ENCODE assay signal across 10 mouse cellular contexts in the genomic region with DNA sequence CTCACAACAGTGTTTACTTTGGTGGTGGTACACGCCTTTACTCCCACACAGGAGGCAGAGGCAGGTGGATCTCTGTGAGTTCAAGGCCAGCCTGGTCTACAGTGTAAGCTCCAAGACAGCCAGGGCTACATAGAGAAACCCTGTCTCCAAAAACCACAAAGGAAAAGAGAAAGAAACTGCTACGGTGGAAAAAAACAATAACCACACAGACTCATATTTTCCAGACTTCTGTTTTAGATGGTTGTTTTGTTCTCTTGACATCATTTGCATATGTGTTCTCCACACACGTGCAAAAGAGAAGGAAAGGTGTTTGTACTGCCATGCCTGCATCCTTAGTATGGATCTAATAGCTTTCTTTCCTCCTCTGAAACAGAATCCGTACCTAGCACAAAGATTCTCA. TPM values are rescaled to one million over a fixed set of nuclear protein-coding genes. Genes with fewer than 3 reads are reported as not detected.
DNase-seq lines count a peak whose midpoint lies in the region; ATAC-seq and TF ChIP-seq lines count a peak whose summit lies in the region.
"Had no signal": no experiment of that assay in that cellular context is flagged by ENCODE, and none has a peak within 500 bp of the region (broad histone marks: within the 10 kb centered on the region; RNA-seq: fewer than 3 reads in every experiment).

No protein-coding gene starts in this region.

- H3K9ac ChIP-seq in heart, embryonic 14.5 days (ENCODE audit: low read length) = no peak overlapping the region
- H3K9ac ChIP-seq in intestine, postnatal 0 days (ENCODE audit: low read depth, low read length) = no peak overlapping the region

- intact Hi-C loops in heart, postnatal 10 days (cut with DNase I) = loop anchor here (2.0 kb wide), 1 partner anchor 53 kb away; no protein-coding TSS in a partner anchor

- no peaks in the 10 kb centered on the region for H3K36me3 ChIP-seq in heart, embryonic 14.5 days (ENCODE audit: control insufficient read depth, insufficient read depth, low read length)
- no peaks in the 10 kb centered on the region for H3K36me3 ChIP-seq in thymus, adult 2 months (ENCODE audit: control insufficient read depth, insufficient read depth, low read length)
- H3K36me3 ChIP-seq in intestine, postnatal 0 days (ENCODE audit: control insufficient read depth, insufficient read depth) = no peaks in the 10 kb centered on the region

- ATAC-seq in heart, embryonic 14.5 days (ENCODE audit: insufficient number of reproducible peaks, insufficient read depth, low FRiP score, low read depth) = no peak
- peak; percentile 47 for ATAC-seq in inflammation-experienced regulatory T-cells, adult 6 months
- no peak for ATAC-seq in intestine, postnatal 0 days

- TF ChIP-seq POLR2A in thymus, adult 2 months (IDR thresholded peaks at IDR 0.05; ENCODE audit: control insufficient read depth, extremely low read depth, insufficient read depth, low read length, poor library complexity) = no peak

- no peaks in the 10 kb centered on the region for H3K9me3 ChIP-seq in heart, embryonic 14.5 days (ENCODE audit: control insufficient read depth, low read length)
- no peaks in the 10 kb centered on the region for H3K9me3 ChIP-seq in intestine, postnatal 0 days (ENCODE audit: control insufficient read depth)

- no peak for TF ChIP-seq CTCF in thymus, adult 2 months (IDR thresholded peaks at IDR 0.05; ENCODE audit: borderline replicate concordance, control insufficient read depth, extremely low read depth, insufficient read depth, low read length, poor library complexity)
- TF ChIP-seq CTCF in intestine, postnatal 0 days (IDR thresholded peaks at IDR 0.05; ENCODE audit: low read depth) = no peak

- peak overlapping the region; percentile 50; the same call in 1 of the 2 replicates for H3K4me2 ChIP-seq in heart, embryonic 14.5 days (ENCODE audit: low read length)
- H3K4me2 ChIP-seq in intestine, postnatal 0 days (replicated peaks; ENCODE audit: low read depth) = no peak overlapping the region

- DNase-seq in heart, postnatal 10 days = no peak
- DNase-seq in thymus, adult 2 months = peak; percentile 29
- no peak for DNase-seq in thymus, postnatal 14 days
- DNase-seq in kidney, adult 18-20 months = no peak
- no peak for DNase-seq in gastrocnemius, postnatal 4 days (ENCODE audit: low spot score in 2 of 2)
- DNase-seq: adrenal gland, postnatal 25 days; cerebellum, adult 11 months had no signal

- H3K4me3 ChIP-seq in heart, embryonic 14.5 days (ENCODE audit: control insufficient read depth in 1 of 2, insufficient read depth in 1 of 2, low read depth in 1 of 2, low read length in 2 of 2) = no peak overlapping the region
- H3K4me3 ChIP-seq in thymus, adult 2 months (ENCODE audit: control insufficient read depth, insufficient read depth, low read length) = no peak overlapping the region
- no peak overlapping the region for H3K4me3 ChIP-seq in intestine, postnatal 0 days (ENCODE audit: low read depth, low read length)

- H3K27me3 ChIP-seq in heart, embryonic 14.5 days (ENCODE audit: control insufficient read depth, insufficient read depth, low read length) = no peaks in the 10 kb centered on the region
- H3K27me3 ChIP-seq in thymus, adult 2 months (ENCODE audit: control insufficient read depth, insufficient read depth, low read length) = no peaks in the 10 kb centered on the region
- H3K27me3 ChIP-seq in intestine, postnatal 0 days (replicated peaks; ENCODE audit: control insufficient read depth, insufficient read depth, low read length) = no peaks in the 10 kb centered on the region

- 86% methylated on average over 4 of the region's 4 CpGs for WGBS in heart, embryonic 14.5 days
- 29% methylated on average over 4 of the region's 4 CpGs for WGBS in thymus, adult 2 months
- WGBS in intestine, postnatal 0 days = 81% methylated on average over 4 of the region's 4 CpGs

- H3K4me1 ChIP-seq in heart, embryonic 14.5 days (ENCODE audit: control insufficient read depth in 2 of 2, insufficient read depth in 2 of 2, low read length in 2 of 2) = peaks cover 35 to 69% of the 10 kb centered on the region in 2 experiments
- H3K4me1 ChIP-seq in thymus, adult 2 months (replicated peaks; ENCODE audit: control insufficient read depth, insufficient read depth, low read length) = peaks cover 28% of the 10 kb centered on the region
- no peaks in the 10 kb centered on the region for H3K4me1 ChIP-seq in intestine, postnatal 0 days (replicated peaks; ENCODE audit: control insufficient read depth, insufficient read depth, low read length)

- peak overlapping the region; percentile 17 to 78; a peak in 3 of 4 replicates for H3K27ac ChIP-seq in heart, embryonic 14.5 days (replicated peaks in 1 of 2; ENCODE audit: control insufficient read depth in 1 of 2, insufficient read depth in 1 of 2, low read depth in 2 of 2, low read length in 2 of 2)
- H3K27ac ChIP-seq in thymus, adult 2 months (ENCODE audit: control insufficient read depth, insufficient read depth, low read length) = peak overlapping the region; percentile 93
- H3K27ac ChIP-seq in intestine, postnatal 0 days (ENCODE audit: low read depth, low read length) = no peak overlapping the region

RNA-seq across cellular contexts. Expression of a gene that starts 55.3 kb away (rescaled TPM):
- 65.3 and 67.0 TPM in 2 replicates for polyA plus RNA-seq in heart, embryonic 14.5 days (2014; fragmentation: Nextera tagmentation; extraction: Ambion mirVana)
- total RNA-seq in heart, postnatal 10 days (2021) = 10 to 100 TPM; 77.6 to 80.3 TPM
- polyA plus RNA-seq in thymus, adult 2 months (2012; rRNA removed) = 25.7 and 30.3 TPM in 2 replicates
- polyA plus RNA-seq in inflammation-experienced regulatory T-cells, adult 6 months (2017; shearing (Covaris generic)) = 100 to 1,000 TPM; 143 to 631 (median 388) TPM
- polyA plus RNA-seq in intestine, postnatal 0 days (2015; fragmentation: Nextera tagmentation; extraction: Ambion mirVana) = 21.5 and 22.6 TPM in 2 replicates
- 100 to 1,000 TPM in 1 of 2 experiments, 10 to 100 TPM in 1; 95.1 to 101 TPM for total RNA-seq in gastrocnemius, postnatal 4 days (2021)
